Mouse (Mus musculus): ENCODE measurements at regions not wholly inside any gene's neighbourhood (a gene's known extent, or its start where the extent isn't known, plus 50 kb on each side); places are given as distances from the start of the nearest gene placed in this dataset.

DNA sequence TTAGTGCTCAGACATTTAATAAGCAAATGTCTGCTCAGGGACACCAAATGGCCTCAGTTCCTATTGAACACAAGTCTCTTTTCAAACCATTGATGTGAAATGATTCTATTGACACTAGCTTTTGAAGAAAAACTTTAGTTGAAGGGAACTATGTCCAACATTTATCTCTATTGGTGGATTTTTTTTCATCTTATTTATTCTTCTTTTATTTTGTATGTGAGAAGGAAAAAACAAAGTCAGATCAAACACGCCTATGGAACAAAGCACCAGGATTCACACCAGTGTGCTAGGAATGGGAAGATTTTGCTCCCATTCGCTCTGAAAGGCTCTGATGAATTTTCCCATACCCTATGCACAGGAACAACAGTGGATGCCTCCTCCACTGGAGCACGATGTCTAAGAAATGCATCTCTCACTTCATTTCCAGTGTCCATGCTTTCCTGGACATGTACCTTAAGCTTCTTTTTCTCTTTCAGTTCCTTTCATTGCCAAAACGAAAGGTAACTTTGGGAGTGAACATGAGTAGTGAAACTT is 416.4 kb downstream of the Tmem161b start:
- TF ChIP-seq CTCF (IDR thresholded peaks at IDR 0.05; ENCODE audit: extremely low read depth, insufficient read depth, low read length) (no peak), POLR2A (IDR thresholded peaks at IDR 0.05; ENCODE audit: extremely low read depth, insufficient read depth, low read length) (no peak)
